Mouse (Mus musculus): ENCODE measurements at regions not wholly inside any gene's neighbourhood (a gene's known extent, or its start where the extent isn't known, plus 50 kb on each side); places are given as distances from the start of the nearest gene placed in this dataset.

- TF ChIP-seq CTCF (IDR thresholded peaks at IDR 0.05; ENCODE audit: control insufficient read depth, insufficient read depth, insufficient read length) (no peak), FOSL1 (IDR thresholded peaks at IDR 0.05; ENCODE audit: insufficient read depth, low read length, poor library complexity, severe bottlenecking) (no peak), MAX (IDR thresholded peaks at IDR 0.05) (no peak), MYOG (IDR thresholded peaks at IDR 0.05; ENCODE audit: control insufficient read depth, extremely low read depth, insufficient read length) (no peak)
Measured at GRCm38 (mm10) chr8:126804115-126804514, 141.5 kb downstream of the Tomm20 start.
